Mouse (Mus musculus) G1E-ER4 (cell line): Measurements from ENCODE around the gene Med31. TPM values are rescaled to one million over a fixed set of nuclear protein-coding genes. Genes with fewer than 3 reads are reported as not detected.

Experiments
- GATA1 ChIP-seq: IDR thresholded peaks from one replicate; pipeline ENCODE4 v1.8.0; 2012; ENCODE audit warnings: low read length, inconsistent platforms
- polyA plus RNA-seq: library from polyadenylated mRNA; stranded (reverse); fragments of >175 nt; gene quantifications from 2 replicates; pipeline ENCODE4 v1.2.3, GENCODE M21; 2012

The Med31 gene
- polyA plus RNA-seq, 1 experiment = 0.43 TPM

DNA sequence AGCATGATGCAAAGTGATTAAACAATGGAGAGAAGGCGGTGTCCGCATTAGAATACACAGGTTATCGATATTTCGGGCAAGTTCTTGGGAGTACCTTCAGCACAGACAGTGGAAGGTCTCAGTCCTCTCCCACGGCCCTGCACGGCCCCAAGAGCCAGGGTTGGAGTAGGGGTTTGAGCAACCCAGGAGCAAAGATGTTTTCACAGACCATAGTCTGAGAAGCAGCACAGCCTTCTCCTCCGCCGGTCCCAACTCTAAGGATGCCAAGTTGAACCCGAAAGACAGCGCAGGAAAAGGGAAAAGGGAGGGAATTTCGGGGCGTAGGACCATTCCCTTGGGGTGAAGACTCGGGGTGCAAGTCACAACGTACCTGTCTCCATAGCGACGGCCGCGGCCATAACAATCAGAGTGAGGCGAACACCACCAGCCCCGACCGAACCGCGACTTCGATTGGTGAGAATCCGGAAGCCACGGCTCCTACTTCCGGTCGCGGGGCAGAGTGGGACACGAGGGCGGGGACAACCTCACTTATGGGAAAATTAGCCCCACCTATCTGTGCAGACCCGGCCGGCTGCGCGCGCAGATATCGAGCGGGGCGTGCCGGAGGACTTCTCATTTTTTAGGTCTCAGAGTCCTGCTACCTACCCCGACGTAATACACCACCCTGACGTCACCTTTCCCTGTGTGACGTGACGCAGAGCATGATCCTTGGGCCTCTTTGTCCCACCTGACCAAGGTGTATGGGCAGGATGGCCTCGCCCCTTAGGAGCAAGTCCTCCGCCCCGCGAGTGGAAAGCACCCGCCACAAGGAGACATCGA is 592 bp downstream of the Med31 start:
- no peak for TF ChIP-seq GATA1

DNA sequence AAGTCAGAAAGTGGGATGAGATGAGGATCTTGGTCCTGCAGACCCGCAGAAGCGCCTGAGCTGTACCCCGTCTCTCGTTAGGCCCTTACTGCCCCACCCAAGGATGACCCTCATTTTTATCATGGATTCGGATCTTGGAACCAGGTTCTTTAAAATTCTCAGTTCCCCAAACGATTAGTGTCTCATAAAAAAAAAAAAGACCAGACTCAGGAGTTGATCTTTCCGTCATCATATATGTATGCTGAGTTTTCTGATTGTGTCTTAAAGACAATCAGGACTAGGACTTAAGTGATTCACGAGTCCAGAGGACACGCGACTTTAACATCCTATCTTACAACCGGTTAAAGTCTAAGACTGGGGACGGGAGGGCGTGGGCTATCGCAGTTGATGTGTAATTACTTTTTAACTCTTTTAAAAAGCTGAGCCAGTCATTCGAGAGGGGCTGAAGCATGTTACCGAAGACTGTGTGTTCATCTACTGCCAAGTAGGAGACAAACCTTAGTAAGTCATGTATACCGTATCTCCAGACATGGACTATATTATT is 7.5 kb downstream of the Med31 start:
- TF ChIP-seq GATA1 = no peak

GRCm38 (mm10) chr11:72207204-72207833 is 8.1 kb downstream of the Med31 start, which contains the start of the genes 4933427D14Rik and Txndc17:
TSS of gene 4933427D14Rik (minus strand) at chr11:72207459.
TSS of gene Txndc17 (plus strand) at chr11:72207547.
- no peak for TF ChIP-seq GATA1

DNA sequence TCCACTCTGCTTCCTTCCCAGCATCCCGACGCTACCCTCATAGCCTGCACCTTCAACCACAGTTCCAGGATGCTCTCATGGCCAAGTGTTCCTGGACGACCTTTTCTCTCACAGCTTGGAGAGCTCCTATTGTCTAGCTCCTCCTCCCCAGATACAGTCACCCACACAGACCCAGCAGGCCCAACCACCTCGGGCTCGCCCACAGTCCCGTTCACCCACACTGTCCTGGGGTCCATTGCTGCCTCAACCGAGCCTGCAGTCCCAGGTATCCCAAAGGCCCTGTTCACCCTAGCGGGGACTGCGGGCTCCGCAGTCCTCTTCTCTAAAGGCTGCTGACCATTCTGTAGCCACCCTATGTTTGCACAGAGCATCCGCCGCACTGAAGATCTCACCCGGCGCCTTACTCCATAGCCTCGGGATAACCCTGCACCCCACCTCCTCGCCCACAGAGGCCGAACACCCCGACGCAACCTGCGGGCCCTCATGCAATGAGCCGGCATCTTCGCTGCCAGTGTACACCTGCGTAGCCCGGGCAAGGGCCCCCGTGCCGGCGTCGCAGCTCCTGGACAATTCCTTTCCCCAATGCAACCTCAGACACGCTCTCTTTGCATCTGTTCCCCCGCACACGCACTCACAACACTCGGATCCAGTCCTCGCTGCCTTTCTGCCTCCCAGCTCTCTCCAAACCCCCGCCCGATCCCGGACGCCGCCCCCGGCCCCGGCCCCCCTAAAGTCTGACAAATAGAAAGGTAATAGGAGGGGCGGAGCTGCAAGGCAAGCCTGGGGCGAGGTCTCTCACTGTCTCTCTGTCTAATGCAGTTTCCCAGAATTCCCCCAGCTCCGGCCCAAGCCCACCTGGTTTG is 8.8 kb downstream of the Med31 start, which contains the start of gene Gm43951:
Gene Gm43951 (minus strand): TSS at position 500 of the 863 bp plus-strand sequence.
- no peak for TF ChIP-seq GATA1

DNA sequence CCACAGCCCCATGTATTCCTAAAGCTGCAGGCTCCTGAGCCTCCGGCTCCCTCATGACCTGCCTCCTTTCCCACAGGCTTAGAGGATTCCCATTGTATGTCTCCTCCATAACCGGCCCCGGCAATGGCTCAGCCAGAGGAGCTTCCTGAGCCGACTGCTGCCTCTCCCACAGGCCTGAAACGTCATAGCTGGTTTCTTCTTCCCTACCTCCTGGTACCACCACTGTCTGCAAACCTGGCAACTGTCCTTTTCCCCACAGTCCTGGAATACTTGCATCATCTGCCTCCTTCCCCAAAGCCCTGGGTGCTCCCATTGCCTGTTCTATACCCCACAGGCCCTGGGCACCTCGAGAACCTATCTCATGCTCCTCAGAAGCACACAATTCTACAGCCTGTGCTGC is 10.1 kb downstream of the Med31 start:
- no peak for TF ChIP-seq GATA1

- TF ChIP-seq GATA1 = no peak
Measured at GRCm38 (mm10) chr11:72203440-72203839, 12.0 kb downstream of the Med31 start.

GRCm38 (mm10) chr11:72196506-72196905 is 18.9 kb downstream of the Med31 start:
- TF ChIP-seq GATA1 = no peak

GRCm38 (mm10) chr11:72194259-72194658 is 21.1 kb downstream of the Med31 start:
- TF ChIP-seq GATA1 = no peak

GRCm38 (mm10) chr11:72190857-72191256 is 24.5 kb downstream of the Med31 start:
- TF ChIP-seq GATA1 = no peak

DNA sequence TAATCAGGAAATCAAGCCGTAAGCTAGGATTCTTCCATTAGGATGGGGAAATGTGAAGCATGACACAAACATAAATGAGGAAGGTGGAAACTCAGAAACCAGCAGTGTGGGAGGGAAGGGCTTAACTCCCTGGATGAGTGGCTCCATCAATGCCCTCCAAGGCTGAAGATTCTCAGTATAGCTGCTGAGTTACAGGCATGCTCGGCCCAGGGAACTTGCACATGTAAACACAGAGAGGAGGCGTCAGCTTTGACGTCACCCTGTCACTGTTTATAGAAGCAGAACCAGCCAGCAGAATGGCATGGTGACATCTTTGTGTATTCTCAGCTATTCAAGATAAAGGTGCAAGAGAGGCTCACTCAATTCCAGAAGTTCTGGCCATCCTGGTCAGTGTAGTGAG is 31.1 kb downstream of the Med31 start:
- TF ChIP-seq GATA1 = no peak

DNA sequence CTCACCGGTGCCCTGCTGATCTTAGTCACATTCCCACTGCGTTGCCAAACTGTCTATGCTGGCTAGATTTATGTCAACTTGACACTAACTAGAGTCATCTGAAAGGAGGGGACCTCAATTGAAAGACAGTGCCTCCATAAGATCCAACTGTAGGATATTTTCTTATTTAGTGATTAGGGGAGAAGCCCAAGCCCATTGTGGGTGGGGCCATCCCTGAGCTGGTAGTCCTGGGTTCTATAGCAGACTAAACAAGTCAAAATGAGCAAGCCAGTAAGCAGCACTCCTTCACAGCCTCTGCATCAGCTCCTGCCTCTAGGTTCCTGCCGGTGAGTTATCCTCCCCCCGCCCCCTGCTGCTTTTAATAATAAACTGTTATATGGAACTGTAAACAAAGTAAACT is 34.3 kb downstream of the Med31 start:
- no peak for TF ChIP-seq GATA1

GRCm38 (mm10) chr11:72180556-72180955 is 34.8 kb downstream of the Med31 start:
- no peak for TF ChIP-seq GATA1

- TF ChIP-seq GATA1 = no peak
Measured at GRCm38 (mm10) chr11:72176553-72176952, 38.8 kb downstream of the Med31 start.

- no peak for TF ChIP-seq GATA1
Measured at GRCm38 (mm10) chr11:72175966-72176365, 39.4 kb downstream of the Med31 start.

GRCm38 (mm10) chr11:72174721-72175120 is 40.7 kb downstream of the Med31 start:
- no peak for TF ChIP-seq GATA1
